Mouse (Mus musculus) ovary, adult 2 months (tissue): Measurements from ENCODE around the gene Gm11939. TPM values are rescaled to one million over a fixed set of nuclear protein-coding genes. Genes with fewer than 3 reads are reported as not detected.

ENCODE experiments used
- polyA plus RNA-seq: library from polyadenylated mRNA; depleted of rRNA; stranded (reverse); fragments of >200 nt; gene quantifications from 2 replicates; pipeline ENCODE4 v1.2.3, GENCODE M21; 2012; rRNA removed

The Gm11939 gene
- not detected in 2 replicates for polyA plus RNA-seq

GRCm38 (mm10) chr11:99559366-99559765 is at the start of gene Gm11939:
Gene Gm11939 (minus strand): TSS chr11:99559466.

DNA sequence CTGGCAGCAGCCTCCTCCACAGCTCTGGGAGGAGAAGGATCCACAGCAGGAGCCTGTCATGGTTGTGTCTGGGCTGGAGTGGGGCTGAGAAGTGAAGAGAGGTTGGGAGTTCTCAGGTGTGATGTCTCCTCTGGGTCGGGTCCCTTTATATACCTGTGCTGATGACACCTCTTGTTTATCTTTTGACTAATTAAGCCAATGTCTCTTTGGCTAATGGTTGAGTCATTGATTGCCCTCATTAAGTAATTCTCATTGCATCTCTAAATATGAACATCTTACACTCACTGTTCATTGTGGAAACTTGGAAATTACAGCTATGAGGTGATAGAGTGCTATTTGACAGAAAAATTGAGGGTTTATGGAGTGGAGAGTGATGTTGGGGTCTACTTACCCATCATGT is 43.9 kb upstream of the Gm11939 start, which contains the start of gene Gm11938:
Gene Gm11938, minus strand, starts transcription at position 101 of the 400 bp plus-strand sequence.

GRCm38 (mm10) chr11:99597742-99598141 is 38.5 kb upstream of the Gm11939 start, which contains the start of gene Krtap9-3:
Gene Krtap9-3 (minus strand): TSS chr11:99598105.

DNA sequence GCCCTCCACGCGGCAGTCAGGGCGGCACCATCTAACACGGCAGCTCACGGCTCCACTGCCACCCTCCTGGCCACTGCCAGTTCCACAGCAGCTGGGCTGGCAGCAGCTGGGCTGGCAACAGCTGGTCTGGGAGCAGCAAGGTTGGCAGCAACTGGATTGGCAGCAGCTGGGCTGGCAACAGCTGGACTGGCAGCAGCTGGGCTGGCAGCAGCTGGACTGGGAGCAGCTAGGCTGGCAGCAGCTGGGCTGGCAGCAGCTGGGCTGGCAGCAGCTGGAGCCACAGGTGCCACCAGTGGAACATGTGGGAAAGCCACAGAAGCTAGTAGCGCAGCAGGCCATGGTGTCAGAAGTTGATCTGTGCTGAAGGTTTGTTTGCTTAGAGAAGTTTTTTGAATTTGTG is 31.7 kb upstream of the Gm11939 start, which contains the start of gene Krtap1-3:
Gene Krtap1-3, minus strand, starts transcription at position 359 of the 400 bp plus-strand sequence.

DNA sequence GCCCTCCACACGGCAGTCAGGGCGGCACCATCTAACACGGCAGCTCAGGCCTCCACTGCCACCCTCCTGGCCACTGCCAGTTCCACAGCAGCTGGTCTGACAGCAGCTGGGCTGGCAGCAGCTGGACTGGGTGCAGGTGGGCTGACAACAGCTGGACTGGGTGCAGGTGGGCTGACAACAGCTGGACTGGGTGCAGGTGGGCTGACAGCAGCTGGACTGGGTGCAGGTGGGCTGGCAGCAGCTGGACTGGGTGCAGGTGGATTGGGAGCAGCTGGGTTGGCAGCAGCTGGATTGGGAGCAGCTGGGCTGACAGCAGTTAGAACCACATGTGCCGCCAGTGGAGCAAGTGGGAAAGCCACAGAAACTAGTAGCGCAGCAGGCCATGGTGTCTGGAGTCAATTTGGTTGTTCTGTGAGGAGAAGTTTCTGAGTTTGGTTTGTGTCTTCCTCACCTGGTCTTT is 24.0 kb upstream of the Gm11939 start, which contains the start of gene Krtap1-4:
Gene Krtap1-4, minus strand, starts transcription at position 410 of the 460 bp plus-strand sequence.

DNA sequence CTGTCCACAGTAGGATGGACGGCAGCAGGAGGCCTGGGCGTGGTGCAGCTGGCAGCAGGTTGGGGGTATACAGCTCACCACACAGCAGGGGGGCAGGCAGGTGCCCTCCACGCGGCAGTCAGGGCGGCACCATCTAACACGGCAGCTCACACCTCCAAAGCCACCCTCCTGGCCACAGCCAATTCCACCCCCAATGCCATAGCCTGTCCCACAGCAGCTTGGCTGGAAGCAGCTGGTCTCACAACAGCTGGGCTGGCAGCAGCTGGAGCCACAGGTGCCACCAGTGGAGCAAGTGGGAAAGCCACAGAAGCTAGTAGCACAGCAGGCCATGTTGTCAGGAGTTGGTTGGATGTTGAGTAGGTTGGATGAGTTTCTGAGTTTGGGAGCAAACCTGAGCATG is 21.4 kb upstream of the Gm11939 start, which contains the start of gene Krtap1-5:
Gene Krtap1-5, minus strand, starts transcription at position 381 of the 400 bp plus-strand sequence.

DNA sequence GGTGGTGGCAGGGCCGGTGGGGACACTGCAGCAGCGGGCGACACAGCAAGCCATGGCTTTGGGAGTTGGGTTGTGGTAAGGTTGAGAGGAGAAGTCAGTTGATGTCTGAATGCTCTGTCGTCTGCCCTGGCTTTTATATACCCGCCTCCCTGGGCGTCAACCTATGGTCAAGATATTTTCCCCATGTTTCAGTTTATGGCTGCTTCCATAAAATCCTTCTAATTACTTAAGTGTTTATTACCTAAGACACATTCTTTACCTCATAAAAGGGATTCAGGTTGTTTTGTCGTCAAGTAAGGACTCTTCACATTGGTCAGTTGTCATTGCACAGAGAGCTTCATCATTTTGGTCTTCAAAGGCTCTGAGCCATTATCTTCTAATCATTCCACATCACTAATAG is 7.3 kb upstream of the Gm11939 start, which contains the start of gene Krtap3-1:
Gene Krtap3-1, minus strand, starts transcription at position 101 of the 400 bp plus-strand sequence.

GRCm38 (mm10) chr11:99556753-99557152 is 2.5 kb downstream of the Gm11939 start, which contains the start of gene Krtap3-2:
Gene Krtap3-2 (minus strand): TSS chr11:99556853.

GRCm38 (mm10) chr11:99550765-99551164 is 8.5 kb downstream of the Gm11939 start, which contains the start of gene Krtap3-3:
Gene Krtap3-3 (minus strand): TSS chr11:99550865.

DNA sequence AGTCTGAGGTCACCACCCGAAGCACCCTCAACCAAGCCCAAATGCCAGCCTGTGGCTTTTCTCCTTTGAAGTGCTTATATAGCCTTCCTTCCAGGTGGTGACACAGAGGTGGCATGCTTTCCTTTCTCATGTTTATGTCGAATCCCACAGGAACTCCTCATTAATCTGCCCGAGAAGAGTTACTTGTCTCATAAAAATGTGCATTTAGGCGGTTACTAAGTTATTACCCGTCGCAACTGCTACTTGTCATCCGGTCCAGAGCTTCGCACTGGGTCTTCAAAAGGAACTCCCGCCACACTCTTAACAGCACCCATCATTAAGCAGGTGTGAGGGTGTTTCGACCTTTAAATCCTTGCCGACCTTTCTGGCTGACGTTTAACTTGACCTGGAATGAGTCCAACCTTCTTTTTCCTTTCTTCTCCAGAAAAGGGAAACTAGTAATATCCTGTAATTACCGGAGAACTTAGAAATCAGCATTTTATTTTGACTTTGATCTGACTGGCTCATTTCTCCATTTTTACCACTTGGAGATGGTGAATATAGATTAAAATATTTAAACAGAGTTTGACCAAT is 37.9 kb downstream of the Gm11939 start, which contains the start of gene Krt39:
Gene Krt39, minus strand, starts transcription at position 51 of the 573 bp plus-strand sequence.

Other genes with a start within 250 kb of the Gm11939 start
- gene Krt25, start 236.5 kb downstream of the Gm11939 start, polyA plus RNA-seq = 0.15 TPM in 1 of 2 replicates, not detected in the other
- gene Krt26, start 221.5 kb downstream of the Gm11939 start, polyA plus RNA-seq = not detected in 2 replicates
- not detected in 2 replicates for gene Krt27, start 208.4 kb downstream of the Gm11939 start, polyA plus RNA-seq
- 0.08 TPM in 1 of 2 replicates, not detected in the other for gene Krt28, start 184.6 kb downstream of the Gm11939 start, polyA plus RNA-seq
- gene Krt10, start 170.1 kb downstream of the Gm11939 start, polyA plus RNA-seq = 1.5 TPM in 2 replicates
- 0.87 and 2.0 TPM in 2 replicates for gene Krt12, start 137.2 kb downstream of the Gm11939 start, polyA plus RNA-seq
- 0.58 and 0.64 TPM in 2 replicates for gene Krt20, start 121.3 kb downstream of the Gm11939 start, polyA plus RNA-seq
- gene Krt23, start 66.3 kb downstream of the Gm11939 start, polyA plus RNA-seq = 0.72 and 0.79 TPM in 2 replicates
- not detected in 2 replicates for gene Krt39, start 38.1 kb downstream of the Gm11939 start, polyA plus RNA-seq
- gene Krt40, start 16.3 kb downstream of the Gm11939 start, polyA plus RNA-seq = not detected in 2 replicates
- gene Krtap3-3, start 8.6 kb downstream of the Gm11939 start, polyA plus RNA-seq = not detected in 2 replicates
- gene Krtap3-2, start 2.6 kb downstream of the Gm11939 start, polyA plus RNA-seq = not detected in 2 replicates
- not detected in 2 replicates for gene Krtap3-1, start 7.2 kb upstream of the Gm11939 start, polyA plus RNA-seq
- not detected in 2 replicates for gene Krtap1-5, start 21.6 kb upstream of the Gm11939 start, polyA plus RNA-seq
- not detected in 2 replicates for gene Krtap1-4, start 24.2 kb upstream of the Gm11939 start, polyA plus RNA-seq
- not detected in 2 replicates for gene Krtap1-3, start 31.9 kb upstream of the Gm11939 start, polyA plus RNA-seq
- not detected in 2 replicates for gene Krtap9-3, start 38.6 kb upstream of the Gm11939 start, polyA plus RNA-seq
- not detected in 2 replicates for gene Gm11938, start 43.8 kb upstream of the Gm11939 start, polyA plus RNA-seq
- gene Gm11937, start 50.7 kb upstream of the Gm11939 start, polyA plus RNA-seq = not detected in 2 replicates
- gene Krtap2-4, start 55.4 kb upstream of the Gm11939 start, polyA plus RNA-seq = not detected in 2 replicates
- 0.18 and 0.21 TPM in 2 replicates for gene Gm11562, start 61.0 kb upstream of the Gm11939 start, polyA plus RNA-seq
- not detected in 2 replicates for gene Krtap4-1, start 68.8 kb upstream of the Gm11939 start, polyA plus RNA-seq
- gene Krtap4-2, start 75.6 kb upstream of the Gm11939 start, polyA plus RNA-seq = not detected in 2 replicates
- not detected in 2 replicates for gene Krtap4-7, start 84.6 kb upstream of the Gm11939 start, polyA plus RNA-seq
- gene Gm11555, start 90.8 kb upstream of the Gm11939 start, polyA plus RNA-seq = not detected in 2 replicates
- not detected in 2 replicates for gene Gm11563, start 99.5 kb upstream of the Gm11939 start, polyA plus RNA-seq
- 0.18 and 0.26 TPM in 2 replicates for gene Krtap4-6, start 106.5 kb upstream of the Gm11939 start, polyA plus RNA-seq
- not detected in 2 replicates for gene Gm14190, start 131.3 kb upstream of the Gm11939 start, polyA plus RNA-seq
- gene Gm14180, start 174.8 kb upstream of the Gm11939 start, polyA plus RNA-seq = not detected in 2 replicates
- gene Gm11595, start 213.4 kb upstream of the Gm11939 start, polyA plus RNA-seq = not detected in 2 replicates
- not detected in 2 replicates for gene Krtap4-8, start 221.2 kb upstream of the Gm11939 start, polyA plus RNA-seq
- gene Krtap4-9, start 225.7 kb upstream of the Gm11939 start, polyA plus RNA-seq = not detected in 2 replicates
- gene Gm11596, start 234.0 kb upstream of the Gm11939 start, polyA plus RNA-seq = not detected in 2 replicates
- gene Gm11569, start 239.5 kb upstream of the Gm11939 start, polyA plus RNA-seq = not detected in 2 replicates
- gene Gm11554, start 245.0 kb upstream of the Gm11939 start, polyA plus RNA-seq = not detected in 2 replicates